Mouse (Mus musculus): ENCODE measurements around the gene Slc25a44.
A peak's percentile ranks its signal among the peaks of the same experiment; 100 is the strongest.

Gene Slc25a44

DNA sequence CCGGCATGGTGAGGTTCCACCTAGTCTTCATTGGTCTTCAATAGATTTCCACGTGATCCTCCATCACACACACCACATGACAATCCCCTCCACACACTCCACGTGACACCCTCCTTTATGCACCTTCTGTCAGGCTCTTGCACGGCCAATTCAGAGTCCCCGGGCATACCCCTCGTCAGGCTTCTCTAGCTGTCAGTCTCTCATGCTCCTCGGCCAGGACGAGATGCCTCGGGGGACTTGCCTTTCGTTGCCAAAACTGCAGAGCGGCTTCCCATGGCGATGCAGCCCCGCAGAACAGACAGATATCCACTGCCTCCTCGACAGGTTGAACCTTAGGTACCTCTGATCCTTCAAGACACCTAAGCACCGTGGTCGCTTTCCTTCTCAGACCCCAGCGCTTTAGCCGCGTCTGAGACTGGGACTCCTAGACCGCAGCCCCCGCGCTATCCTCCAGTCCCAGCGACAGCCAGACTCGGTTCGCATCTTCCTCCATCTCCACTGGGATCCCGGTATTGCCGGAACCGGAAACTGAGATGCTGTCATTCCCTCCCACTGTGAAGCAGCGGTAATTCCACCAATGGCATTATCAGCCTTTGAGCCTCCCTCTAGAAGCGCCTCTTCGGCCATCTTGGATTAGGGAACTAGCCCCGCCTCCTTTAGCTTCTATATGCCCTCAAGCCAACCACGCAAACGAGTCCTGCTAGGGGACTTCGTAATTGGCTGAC lies at the start of gene Slc25a44:
Gene Slc25a44, minus strand, starts transcription at position 535 of the 725 bp plus-strand sequence.
- peak; percentile 67 for DNase-seq (ENCODE audit: low spot score)

DNA sequence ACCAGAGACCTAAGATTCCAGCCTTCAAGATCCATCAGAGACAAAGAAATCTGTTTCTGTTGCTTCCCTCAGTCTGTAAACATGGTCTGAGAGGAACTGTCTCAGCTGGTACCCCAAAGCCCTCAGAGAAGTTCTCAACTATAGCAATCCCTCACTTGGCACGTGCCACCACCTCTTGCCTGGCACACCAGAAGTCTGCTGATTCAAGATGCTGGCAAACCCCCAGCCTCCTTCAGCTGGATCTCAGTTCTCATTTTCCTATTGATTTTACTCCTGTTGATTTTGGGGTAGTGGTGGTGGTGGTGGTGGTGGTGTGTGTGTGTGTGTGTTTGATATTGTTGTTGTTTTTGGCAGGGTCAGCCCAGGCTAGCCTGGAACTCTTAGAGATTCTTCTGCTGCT lies 48.6 kb upstream of the Slc25a44 start:
- no peak for DNase-seq (ENCODE audit: low spot score)

- DNase-seq (ENCODE audit: low spot score), result no peak
Observed at GRCm38 (mm10) chr3:88473020-88473419, 48.1 kb upstream of the Slc25a44 start.

DNA sequence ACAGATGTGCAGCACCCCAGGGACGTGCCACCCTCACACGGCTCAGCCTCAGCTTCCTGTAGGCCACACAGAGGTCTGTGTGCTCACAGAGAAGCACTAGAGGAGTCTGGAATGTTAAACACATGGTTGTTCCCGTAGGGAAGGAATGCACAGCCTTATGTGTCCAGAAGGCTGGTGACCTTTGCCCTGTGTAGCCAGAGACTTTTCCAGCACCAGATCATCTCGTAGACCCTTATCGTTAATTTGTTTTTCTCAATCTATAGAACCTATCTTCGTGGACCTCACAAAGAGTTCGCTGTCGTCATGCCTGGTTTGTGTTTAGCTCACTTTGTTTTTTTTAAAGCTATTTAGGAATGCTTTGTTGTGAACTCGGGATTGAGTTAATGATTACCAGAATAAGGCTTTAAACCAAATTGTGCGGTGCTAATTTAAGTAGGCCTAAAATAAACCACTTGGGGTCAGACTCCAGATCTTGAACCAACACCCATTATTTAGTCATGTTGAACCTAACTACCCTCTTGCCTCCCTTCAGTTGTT lies 46.1 kb upstream of the Slc25a44 start:
- no peak for DNase-seq (ENCODE audit: low spot score)

GRCm38 (mm10) chr3:88469466-88469865 lies 44.5 kb upstream of the Slc25a44 start:
- no peak for DNase-seq (ENCODE audit: low spot score)

GRCm38 (mm10) chr3:88467116-88467824 lies 42.3 kb upstream of the Slc25a44 start:
- peak; percentile 82 for DNase-seq (ENCODE audit: low spot score)

- DNase-seq (ENCODE audit: low spot score), result no peak
Observed at GRCm38 (mm10) chr3:88465127-88465526, 40.2 kb upstream of the Slc25a44 start.

DNA sequence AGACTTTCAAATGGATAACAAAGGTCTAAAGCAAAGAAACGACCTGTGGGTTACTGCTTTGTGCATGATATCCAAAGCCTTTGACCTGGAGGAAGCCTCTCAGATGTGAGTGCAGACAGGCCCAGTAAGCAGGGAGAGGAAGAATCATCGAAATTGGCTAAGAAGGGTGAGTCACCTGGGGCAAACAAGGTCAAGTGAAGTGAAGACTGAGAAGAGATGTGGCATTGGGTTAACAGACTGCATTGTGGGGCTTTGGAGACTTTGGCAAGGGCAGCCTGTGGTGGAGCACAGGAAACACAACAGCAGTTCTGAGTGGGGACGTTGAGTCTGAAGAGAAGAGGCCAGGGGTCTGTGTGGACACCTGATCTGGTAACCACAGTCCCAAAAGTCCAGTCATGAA lies 39.5 kb upstream of the Slc25a44 start:
- DNase-seq (ENCODE audit: low spot score), result no peak

DNA sequence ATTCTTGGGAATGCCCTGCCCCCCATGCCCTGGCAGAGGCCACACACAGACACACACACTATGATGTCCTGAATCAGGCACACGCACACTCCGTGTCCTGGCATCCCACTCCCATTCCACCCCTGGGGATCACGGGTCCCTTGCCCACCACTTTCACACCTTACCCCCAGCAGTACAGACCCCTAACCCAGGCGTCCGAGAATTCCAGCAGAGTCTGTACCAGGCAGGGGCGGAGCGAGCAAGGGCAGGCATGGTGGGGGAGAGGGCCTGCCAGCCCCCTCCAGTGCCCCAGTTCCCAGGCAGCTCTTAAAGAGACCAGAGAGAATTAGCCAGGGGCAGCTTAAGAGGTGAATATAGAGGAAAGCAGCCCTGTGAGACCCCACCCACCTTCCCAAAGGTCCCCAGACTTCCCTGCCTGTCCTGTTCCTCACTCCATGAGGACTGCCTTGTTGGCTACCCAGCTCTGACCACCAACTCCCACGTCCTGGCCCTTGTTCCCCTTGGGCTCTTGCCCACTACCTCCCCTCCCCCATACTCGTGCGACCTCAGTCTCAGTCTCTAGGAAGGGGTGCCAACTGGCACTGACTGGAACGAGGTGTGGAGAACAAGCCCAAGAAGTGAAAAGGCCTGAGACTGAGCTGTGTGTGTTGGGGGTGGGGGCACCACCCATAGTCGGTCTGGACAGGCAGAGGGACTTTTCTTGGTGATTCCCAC lies 36.2 kb upstream of the Slc25a44 start, which contains the start of gene Sema4a:
Gene Sema4a, minus strand, starts transcription at position 200 of the 714 bp plus-strand sequence.
- DNase-seq (ENCODE audit: low spot score), result no peak

DNA sequence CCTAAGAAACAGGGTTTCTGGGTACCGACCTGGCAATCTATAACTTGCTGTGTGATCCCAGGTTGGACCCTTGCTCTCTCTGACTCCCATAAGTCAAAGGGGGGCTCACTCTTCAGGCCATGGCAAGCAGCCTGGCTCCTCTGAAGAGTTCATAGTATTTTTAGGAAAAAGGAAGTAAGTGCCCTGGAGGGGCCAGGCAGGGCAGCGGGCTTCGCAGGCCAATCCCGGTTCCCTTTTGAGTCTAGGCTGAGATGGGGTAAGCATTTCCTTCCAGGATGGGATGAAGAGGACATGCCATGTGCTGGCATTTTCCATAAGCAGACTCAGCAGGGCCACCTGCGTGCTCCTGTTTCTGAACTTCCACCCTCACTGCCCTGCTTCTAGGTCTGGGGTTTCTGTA lies 35.1 kb upstream of the Slc25a44 start:
- DNase-seq (ENCODE audit: low spot score), result no peak

- DNase-seq (ENCODE audit: low spot score), result no peak
Observed at GRCm38 (mm10) chr3:88458778-88459219, 33.9 kb upstream of the Slc25a44 start.

GRCm38 (mm10) chr3:88456746-88457532 lies 32.0 kb upstream of the Slc25a44 start:
- no peak for DNase-seq (ENCODE audit: low spot score)

DNA sequence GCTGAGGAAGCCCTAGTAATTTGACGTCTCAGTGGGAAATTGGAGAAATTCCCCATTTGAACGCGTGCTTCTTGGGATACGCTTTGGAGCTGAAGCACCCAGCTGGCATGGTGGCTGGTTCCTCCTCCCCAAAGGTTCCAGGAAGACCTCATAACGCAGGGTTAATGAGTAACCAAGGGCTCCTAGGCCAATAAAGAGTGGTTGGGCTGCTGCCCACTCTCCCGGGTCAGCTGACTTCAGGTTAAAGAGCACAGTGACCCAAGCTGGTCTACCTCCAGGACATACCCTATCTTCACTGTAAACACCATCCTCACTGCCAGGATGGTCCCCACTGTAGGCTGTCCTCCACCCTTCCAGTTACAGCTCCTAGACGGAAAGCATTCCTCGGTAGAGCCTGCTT lies 31.4 kb upstream of the Slc25a44 start:
- DNase-seq (ENCODE audit: low spot score), result no peak

- DNase-seq (ENCODE audit: low spot score), result no peak
Observed at GRCm38 (mm10) chr3:88455588-88456264, 30.8 kb upstream of the Slc25a44 start.

- no peak for DNase-seq (ENCODE audit: low spot score)
Observed at GRCm38 (mm10) chr3:88454762-88455587, 30.0 kb upstream of the Slc25a44 start.

DNA sequence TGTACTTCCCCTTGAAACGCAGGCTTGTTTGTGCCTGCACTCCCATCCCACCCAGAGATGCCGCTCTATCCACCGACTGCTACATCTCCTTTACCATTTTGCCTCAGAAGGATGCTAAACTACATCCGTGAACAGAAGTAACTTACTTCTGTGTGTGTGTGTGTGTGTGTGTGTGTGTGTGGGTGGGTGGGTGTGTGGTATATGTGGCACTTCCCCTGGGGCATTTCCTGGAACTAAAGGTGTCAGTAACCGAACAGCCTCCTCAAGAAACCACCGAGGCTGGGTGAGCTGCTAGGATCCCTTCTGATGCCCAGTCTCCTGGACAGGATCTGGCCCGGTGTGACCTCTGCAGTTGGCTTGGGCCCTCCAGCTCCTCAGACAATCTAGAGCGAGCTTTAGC lies 29.0 kb upstream of the Slc25a44 start:
- DNase-seq (ENCODE audit: low spot score), result no peak

DNA sequence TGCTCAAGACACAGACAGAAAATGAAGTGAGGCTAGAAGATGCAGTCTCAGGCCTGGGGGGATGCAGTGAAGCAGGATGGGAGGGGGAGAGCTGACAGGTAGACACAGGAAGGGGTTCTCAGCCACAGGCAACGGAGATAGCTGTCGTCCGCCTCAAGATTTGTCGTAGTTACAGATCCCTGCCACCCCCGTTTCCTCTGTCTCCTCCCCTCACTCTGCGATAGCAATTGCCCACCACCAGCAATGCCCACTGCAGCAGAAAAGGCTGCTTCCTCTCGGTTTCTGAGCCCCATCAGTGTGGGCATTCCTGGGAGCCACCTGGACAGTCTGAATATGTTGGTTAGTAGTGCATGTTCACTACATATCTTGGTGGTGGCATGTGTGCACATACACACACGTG lies 28.4 kb upstream of the Slc25a44 start:
- DNase-seq (ENCODE audit: low spot score), result no peak

DNA sequence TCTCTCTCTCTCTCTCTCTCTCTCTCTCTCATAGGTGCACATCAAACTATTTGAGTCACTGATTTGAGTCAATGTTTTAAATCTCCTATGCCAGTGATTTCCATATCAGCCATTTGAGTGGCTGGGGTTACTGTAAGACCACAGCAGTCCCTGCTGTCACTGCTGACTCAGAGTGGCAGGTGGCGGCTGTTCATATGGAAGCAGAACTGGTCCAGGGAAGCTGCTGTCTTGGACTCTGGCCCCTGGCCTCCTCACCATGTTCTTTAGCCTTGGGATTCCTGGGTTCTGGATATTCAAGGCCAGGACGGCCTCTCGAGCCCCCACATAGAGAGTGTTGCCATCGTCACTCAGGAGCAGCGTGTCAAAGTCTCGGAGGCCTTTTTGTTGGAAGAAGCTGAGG lies 27.8 kb upstream of the Slc25a44 start:
- DNase-seq (ENCODE audit: low spot score), result no peak

DNA sequence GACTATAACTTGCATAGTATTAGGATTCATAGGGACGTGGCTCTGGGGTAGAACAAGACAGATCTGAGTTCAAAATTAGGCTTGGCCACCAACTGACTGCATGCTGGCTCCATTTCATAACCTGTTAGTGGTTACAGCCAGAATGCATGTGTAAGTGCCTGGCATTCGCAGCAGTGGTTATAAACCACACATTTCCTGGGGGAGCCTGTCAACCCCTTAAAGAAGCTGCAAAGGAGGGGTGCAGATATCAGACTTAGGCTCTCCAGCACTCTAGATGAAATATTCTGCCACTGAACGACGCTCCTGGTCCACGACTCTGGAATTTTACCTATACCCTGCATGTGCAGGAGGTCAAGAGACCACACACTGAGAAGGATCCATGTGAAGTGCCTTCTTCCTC lies 27.3 kb upstream of the Slc25a44 start:
- DNase-seq (ENCODE audit: low spot score), result no peak

Measured in urinary bladder, postnatal 10 days (tissue).